Mouse (Mus musculus) gastrocnemius, postnatal 25 days (tissue): ENCODE measurements around the gene Cpt1b. TPM values are rescaled to one million over a fixed set of nuclear protein-coding genes. Genes with fewer than 3 reads are reported as not detected.
A peak's percentile ranks its signal among the peaks of the same experiment; 100 is the strongest.
"Not testable (repeated sequence)": the region's sequence is repeated elsewhere in the genome, so short reads cannot be mapped to it uniquely, and the experiment has no call there.

Experiments used
- DNase-seq: peaks from one replicate; pipeline ENCODE4 v3.0.0; 2022
- total RNA-seq, 2 experiments: library from RNA; stranded (reverse); gene quantifications; 1 replicate in 1 of 2; 2 replicates in 1 of 2; pipeline ENCODE4 v1.2.3; 2021

Cpt1b gene
- total RNA-seq, 2 experiments from 2014 or later, result 227 to 251 TPM

DNA sequence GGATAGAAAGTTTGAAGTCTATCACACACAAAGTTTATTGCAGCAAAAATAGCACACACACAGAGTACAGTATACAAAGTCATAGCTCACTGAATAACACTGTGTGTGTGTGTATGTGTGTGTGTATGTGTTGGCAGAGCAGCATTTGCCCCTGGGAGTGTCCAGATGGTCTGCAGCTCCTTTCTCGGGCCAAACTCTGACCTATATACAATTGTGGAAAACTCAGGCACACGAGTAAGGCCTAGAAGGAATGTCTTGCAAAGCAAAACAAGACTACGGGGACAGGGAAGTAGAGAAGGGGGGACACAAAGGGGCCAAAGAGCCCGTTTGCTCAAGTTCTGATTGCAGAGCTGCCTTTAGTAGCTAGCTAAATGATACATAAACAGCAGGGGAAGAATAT, 7.3 kb upstream of the Cpt1b start:
- no peak for DNase-seq

DNA sequence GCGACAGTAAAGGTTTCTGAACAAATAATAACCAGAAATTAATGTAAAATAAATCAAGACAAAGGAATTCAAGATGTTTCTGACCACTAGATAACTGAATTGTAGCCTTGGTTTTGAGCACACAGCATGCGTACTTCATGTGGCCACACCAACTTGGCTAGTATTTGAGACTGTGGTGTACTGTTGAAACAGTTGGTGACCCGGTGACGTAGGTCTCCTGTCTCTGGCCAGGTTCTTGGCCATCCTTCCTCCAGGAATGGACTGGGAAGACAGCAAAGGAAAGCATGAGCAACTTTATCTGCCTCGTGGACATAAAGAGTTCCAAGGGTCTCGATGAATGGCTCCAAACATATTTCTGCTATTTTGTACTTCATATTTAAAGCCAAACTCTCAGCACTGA, 6.1 kb upstream of the Cpt1b start:
- no peak for DNase-seq

DNA sequence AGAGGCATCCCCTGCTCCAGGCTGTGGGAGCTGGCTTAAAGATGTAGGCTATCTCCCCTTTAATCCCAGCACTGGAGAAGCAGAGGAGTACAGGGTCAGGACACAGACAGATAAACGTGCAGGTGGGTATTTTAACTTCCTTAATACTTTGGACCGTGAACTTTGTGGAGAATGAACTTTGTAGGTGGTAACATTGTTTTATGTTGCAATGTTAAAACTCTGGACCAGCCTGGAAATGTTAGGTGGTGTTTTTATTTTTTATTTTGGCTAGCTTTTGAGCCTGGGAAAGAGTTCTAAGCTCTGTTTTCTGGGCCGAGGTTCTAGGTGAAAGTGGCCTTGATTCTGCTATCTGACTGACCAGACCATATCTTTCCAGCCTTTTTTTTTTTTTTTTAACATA, 5.6 kb upstream of the Cpt1b start:
- no peak for DNase-seq

DNA sequence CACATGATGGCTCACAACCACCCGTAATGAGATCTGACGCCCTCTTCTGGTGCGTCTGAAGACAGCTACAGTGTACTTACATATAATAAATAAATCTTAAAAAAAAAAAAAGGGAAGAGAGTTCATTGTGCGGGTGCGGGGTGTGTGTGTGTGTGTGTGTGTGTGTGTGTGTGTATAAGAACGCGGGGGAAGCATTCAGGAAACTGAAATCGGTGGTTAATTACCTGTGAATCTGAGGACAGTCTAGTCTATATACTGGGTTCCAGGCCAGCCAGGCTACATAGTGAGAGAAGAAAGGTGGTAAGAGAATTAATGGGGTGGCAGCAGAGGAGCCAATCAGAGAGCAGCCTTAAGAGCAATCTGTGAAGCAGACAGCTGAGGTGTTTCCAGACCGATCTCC, 5.1 kb upstream of the Cpt1b start:
- not testable (repeated sequence) for DNase-seq

DNA sequence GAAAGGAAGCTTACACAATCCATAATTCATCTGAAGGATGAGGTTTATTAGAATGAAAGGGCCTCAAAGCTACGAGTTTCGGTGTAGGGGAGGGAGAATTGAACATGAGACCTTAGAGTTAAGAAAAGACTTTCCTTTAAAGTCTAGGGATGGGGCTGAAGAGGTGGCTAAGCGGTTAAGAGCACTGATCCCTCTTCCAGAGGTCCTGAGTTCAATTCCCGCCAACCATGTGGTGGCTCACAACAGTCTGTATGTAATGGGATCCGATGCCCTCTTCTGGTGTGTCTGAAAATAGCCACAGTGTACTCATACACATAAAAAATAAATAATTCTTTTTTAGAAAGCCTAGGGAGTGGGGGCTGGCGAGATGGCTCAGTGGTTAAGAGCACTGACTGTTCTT, 4.7 kb upstream of the Cpt1b start:
- no peak for DNase-seq

DNA sequence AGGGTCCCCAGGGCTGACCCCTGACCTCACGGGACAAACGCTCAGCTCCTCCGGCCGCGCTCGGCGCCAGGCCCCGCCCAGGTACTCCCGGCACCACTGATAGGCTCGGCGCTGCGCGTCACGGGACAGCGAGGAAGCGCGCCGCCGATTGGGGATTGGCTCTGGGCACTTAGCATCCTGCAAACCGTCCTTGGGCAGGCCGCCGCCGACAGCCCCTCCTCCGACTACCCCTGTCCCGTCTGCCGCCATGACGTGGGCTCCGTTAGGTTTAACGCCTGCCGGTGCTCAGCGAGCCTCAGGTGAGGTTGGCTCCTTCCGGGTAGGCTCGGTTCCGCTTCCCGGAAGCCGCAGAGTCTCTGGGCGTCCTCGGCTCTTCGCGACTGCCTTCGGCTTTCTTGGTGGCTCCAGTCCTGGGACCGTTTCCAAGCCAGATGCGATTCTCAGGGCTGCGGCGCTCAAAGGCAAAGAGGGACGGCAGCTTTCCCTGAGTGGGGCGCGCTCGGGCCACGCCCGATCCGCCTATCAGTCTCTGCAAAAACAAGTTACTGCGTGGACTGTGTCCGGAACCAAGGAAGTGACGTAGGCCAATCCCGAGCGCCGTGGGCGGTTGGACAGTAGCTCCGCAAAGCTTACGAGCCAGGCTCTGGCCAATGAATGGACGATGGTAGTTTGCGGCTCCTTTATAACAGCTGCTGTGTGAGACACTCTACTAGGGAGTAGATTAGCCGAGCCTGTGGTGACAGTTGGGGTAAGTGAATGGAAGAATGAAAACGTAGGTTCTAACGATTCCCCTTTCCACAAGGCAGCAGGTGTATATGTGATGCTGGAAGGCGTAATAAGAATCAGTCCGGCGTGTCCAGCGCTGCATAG, 3.9 kb upstream of the Cpt1b start, which contains the start of the genes C730034F03Rik, Gm44502 and Chkb:
Gene C730034F03Rik, plus strand, starts transcription at position 238 of the 870 bp plus-strand sequence.
Gene Gm44502, minus strand, starts transcription at position 345 of the 870 bp plus-strand sequence.
Gene Chkb, minus strand, starts transcription at position 557 of the 870 bp plus-strand sequence.
- peak; percentile 92 for DNase-seq

DNA sequence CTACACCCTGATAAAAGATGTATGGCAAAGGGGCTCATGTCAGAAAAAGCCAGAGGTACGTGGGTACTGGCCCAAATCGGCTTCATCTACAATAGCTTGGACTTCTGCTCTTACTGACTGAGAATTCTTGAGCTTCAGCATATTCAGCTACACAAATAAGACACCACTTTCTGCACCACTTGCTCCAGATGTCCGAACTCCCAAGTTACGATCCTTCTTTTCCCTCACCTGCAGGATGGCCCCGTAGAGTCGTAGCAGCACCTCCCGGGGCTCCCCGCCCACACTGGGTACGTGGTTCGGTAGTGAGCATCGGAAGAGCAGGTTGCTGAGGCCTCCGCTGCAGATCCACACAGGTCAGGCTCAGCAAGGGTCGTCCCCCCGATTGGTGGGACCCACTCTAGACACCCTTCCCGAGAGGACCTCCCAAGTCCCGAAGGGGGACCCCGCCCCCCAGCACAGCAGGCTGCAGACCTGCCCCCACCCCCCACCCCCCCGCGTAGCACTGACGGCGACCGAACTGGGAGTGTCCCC, 3.2 kb upstream of the Cpt1b start:
- peak; percentile 31 for DNase-seq

DNA sequence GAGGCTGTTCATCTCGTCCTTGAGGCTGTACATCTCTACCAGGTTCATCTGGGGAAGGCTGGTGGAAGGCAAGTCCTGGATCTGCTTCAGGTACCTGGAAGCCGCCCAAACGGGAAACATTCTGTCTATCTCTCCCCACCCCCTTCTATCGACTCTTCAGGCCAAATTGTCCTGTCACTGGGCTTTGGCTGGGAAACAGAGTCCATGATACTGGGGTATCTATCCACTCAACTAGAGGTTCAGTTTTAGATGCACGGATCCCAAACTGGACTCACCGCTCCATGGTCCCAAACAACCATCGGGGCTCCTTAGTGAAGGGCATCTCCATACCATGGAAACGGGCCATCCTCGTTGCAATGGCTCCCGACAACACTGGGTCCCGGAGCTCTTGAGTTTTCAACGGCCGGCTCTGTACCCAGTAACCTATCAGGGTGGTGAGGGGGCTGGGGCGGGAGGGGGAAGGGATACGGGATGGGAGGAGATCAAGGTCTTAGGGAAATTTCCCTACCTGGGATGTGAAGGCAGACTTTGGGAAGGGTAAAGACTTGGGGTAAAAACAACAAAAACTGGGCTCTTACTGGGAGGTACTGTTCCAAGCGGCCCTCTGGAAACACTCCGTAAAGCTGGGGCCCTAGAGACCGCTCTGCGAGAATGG, 2.6 kb upstream of the Cpt1b start:
- no peak for DNase-seq

DNA sequence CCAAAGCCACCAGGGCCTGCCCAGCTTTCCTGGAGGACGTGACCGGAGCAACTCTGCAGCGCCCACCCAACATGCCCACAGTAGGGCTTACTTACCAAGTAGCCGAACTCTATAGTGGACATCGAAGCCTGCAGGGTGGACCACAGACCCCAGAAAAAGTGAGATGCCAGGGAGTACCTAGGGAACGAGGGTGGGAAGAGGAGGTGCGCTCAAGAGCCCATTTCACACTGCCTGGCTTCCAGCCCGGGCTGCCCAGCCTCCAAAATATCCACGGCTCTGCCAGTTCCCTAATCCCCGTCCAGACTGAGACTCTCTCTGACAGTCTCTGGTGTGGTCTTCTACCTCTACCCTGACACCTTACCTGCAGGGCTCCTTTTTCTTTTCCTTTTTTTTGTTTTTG, 1.1 kb upstream of the Cpt1b start:
- DNase-seq, result no peak

DNA sequence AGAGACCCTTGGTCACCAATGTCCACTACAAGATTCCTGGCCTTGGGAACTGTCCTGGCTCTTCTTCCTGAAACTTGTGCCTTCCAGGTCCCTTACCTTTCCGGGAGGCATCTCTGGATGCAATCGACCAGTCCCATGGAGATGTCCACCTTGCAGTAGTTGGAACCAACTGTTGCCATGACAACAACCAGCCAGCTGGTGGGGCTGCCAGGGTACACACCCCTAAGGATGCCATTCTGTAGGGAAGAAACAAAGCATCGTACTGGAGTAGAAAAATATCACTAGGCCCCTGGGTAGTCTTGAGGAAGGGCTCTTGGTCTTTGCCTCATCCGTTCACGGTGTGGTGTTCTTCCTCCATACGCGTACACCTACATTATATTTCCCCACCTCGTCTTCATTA, 1.0 kb downstream of the Cpt1b start:
- no peak for DNase-seq

DNA sequence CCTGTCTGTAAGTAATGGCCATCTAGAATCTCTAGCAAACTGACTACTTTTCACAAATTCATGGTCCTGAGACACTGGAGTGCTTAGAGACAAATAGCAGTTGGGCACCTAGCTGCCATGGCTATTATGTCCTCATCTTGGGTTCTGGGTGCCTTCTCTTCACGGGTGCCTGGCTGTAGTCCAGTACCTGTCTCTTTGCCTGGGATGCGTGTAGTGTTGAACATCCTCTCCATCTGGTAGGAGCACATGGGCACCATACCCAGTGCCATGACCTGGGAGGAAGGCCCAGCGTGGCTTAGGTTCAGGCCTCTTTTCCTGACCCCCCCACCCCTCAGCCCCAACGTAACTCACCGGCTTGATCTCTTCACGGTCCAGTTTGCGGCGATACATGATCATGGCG, 3.7 kb downstream of the Cpt1b start:
- no peak for DNase-seq

DNA sequence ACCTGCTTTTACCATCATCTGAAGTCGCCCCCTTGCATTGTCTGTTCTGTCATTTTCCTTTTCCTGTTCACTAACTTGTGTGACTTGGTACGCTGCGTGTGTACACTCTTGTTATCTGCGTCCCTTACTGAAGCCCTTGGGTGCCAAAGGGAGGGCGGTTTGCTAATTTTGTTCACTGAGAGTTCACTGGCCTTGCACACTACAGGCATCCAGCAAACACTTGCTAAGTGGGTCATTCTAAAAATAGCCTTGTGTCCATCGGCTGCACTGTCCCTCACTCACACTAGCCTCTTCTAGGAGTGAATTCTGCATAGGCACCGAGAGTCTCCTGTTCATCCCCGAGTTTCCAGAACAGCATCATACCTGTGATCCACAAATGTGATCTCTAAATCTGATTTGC, 10.4 kb downstream of the Cpt1b start:
- no peak for DNase-seq

DNA sequence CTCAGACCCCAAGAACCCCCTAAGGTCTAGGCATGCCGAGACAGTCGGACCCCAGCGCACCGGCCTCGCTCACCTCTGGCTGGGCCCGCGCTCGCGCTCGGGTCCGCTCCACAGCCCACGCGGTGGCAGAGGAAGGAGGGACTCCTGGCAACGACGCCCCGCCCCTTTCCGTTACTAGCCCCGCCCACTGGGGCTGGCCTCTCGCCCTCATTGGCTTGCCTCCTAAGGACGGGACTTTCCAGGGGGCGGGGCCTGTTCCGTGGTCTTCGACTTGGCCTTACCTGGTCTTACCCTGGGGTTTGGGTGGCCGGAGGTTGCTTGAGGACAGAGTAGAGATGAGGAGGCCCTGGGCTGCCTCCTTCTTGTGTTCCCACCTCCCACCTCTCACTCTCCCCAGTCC, 15.5 kb downstream of the Cpt1b start, which contains the start of gene Syce3:
Gene Syce3, minus strand, starts transcription at position 386 of the 400 bp plus-strand sequence.
- DNase-seq, result no peak

DNA sequence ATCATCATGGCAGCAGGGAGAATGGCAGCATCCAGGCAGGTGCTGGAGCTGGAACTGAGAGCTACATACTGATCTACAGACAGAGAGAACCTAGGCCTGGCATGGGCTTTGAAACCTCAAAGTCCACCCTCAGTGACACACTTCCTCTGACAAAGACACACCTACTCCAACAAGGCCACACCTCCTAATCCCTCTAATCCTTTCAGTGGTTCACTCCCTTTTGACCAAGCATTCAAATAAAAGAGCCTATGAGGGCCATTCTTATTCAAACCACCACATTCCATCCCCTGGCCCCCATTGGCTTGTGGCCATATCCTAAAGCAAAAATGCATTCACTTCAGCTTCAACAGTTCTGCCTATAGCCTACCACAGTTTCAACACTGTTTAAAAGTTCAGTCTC, 19.0 kb downstream of the Cpt1b start:
- no peak for DNase-seq

DNA sequence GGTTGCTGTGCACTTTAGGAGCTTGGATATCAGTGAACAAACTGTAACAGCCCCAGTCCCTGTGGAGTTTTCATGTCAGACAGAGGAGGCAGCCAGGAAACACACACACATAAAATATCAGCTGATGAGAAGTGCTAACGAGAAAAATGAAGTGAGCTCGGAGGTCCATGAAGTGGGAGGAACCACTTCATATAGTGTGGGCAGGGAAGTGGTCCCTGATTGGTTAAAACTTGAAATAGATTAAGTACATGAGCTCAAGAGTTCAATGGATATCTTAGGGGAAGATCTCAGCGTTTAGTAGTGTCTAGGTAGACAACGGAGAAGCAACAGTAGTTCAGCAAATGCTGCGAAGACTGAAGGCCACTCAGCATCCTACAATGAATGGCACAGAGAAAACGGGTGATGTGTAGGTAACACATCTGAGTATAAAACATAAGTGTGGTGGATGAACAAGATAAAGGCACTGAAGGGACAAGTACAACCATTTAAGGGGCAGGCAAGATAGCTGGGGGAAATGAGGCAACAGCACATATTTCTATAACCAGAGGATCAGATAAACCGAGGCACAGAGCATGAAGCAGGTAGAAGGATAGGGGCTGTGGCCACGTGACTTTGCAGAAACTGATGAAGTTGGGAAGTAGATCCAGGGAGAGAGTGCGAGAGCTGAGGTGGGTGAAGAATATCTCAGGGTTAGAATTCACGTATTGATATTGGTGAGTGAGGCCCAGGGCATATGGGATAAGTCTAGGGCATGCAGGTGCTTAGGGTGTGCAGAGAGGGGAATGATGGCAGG, 20.6 kb downstream of the Cpt1b start:
- no peak for DNase-seq

DNA sequence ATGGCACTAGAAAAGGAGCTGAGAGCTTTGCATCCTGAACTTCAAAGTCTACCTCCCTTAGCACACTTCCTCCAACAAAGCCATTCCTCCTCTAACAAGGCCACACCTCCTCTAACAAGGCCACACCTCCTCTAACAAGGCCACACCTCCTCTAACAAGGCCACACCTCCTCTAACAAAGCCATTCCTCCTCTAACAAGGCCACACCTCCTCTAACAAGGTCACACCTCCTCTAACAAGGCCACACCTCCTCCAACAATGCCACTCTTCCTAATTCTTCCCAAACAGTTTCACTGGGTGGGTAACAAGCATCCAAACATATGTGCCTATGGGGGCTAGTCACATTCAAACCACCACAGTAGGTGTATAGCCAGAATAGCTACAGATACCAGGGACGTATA, 23.2 kb downstream of the Cpt1b start:
- DNase-seq, result no peak

DNA sequence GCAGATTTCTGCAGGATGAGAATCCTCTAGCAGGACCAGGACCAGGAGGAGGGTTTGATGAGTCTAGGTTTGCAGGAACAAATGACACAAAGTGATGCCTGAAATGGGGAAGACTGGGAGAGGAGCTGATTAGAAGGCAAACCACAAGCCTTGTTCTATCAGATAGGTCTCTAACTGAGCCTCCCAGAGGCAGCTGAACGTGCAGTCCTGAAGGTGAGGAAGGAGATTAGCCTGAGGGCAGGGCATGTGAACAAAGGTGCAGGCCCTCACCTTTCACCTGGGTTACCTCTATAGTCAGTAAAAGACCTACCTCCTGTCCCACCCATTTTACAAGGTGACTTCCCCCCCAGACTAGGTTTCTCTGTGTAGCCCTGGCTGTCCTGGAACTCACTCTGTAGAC, 25.9 kb downstream of the Cpt1b start:
- DNase-seq, result no peak

DNA sequence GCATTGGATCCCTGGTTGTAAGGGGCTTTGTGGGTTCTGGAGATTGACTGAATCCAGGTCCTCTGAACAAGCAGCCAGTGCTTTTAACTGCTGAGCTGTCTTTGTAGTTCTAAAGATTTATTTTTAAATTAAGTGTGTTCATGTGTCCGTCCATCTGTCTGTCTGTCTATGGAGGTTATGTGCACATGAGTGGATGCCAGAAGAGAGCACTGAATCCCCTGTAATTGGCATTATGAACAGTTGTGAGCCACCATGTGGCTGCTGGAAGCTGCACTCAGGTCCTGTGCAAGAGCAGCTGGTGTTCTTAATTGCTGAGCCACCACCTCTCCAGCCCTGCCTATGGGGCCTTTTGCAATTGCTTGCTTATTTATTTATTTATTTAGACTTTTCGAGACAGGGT, 27.5 kb downstream of the Cpt1b start:
- no peak for DNase-seq

DNA sequence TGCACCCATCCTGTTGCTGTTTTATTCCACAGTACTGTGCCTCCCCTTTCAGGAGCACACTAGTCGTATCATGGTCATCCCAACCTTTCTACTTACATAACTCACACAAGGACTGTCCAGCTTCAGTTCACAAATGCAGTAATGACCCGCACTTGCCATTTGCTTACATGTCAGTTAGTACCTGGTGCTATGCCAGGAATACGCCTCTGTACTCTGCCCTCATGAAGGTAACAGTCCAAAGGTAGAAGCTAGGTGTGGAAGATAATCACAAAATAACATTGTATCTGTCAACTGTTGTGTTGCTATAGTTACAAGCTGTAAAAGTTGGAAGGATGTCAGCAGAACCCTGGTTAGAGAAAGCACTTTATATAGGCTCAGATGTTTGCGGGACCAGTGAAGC, 28.8 kb downstream of the Cpt1b start:
- no peak for DNase-seq

DNA sequence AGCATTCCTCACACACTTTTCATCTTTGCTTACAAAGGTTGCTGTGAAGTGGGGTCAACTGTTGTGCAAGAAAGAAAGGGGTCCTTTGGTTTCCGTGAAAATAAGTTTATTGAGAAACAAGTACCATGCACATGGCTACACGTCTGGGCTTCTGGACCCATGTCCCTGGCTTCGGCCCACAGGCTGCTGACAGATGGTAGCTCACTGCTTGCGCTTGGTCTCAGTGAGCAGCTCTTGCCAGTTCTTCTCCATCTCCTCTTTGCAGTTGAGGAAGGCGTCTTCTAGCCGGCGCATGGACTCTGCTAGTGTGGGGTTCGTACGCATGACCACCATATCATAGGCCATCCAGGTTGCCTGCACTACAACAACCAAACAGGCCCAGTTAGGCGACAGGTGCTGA, 35.6 kb downstream of the Cpt1b start:
- DNase-seq, result no peak

DNA sequence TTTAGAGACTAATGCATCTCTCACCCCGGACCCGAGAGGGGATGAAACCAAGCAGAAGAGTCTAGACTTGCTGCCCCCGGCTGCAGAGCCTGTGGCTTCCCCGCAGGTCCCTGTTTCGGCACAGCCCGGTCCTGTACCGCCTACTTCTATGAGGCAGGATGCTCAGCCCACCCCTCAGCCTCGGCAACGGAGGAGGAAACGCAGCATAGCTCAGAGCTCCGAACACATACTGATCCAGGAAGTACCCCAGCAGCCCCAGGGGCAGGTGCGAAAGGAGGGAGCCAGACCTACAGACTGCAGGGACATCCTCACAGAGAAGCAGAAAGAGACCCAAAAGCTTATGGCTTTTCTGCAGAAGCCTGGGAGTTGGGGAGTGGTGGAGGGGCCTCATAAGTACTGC, 38.5 kb downstream of the Cpt1b start:
- DNase-seq, result no peak

DNA sequence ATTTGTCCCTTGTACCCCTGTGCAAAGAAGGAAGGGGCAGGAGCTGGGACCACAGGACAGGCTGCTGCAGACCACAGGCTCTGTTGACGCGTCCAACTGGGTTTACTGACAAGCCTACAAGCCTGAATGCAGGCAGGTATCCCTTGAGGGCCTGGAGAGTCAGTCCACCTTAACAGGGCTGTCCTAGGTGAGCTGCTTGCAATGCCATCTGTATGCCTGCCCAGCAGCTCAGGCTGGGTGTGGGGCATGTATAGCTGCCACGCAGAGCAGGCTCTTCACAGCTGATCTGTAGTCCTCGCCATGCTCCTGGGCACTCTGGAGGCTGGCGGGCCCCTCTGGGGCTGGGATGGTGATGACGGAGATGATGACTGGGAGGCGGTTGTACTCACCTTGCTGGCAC, 41.0 kb downstream of the Cpt1b start, which contains the start of gene Klhdc7b:
Gene Klhdc7b, plus strand, starts transcription at position 301 of the 400 bp plus-strand sequence.
- no peak for DNase-seq
